Mouse (Mus musculus): Measurements from ENCODE around the gene Srp68. TPM values are rescaled to one million over a fixed set of nuclear protein-coding genes. Genes with fewer than 3 reads are reported as not detected.
"Not testable (repeated sequence)": the region's sequence is repeated elsewhere in the genome, so short reads cannot be mapped to it uniquely, and the experiment has no call there.

The Srp68 gene
- total RNA-seq, 2 experiments from 2014 or later = 94.2 to 94.6 TPM

DNA sequence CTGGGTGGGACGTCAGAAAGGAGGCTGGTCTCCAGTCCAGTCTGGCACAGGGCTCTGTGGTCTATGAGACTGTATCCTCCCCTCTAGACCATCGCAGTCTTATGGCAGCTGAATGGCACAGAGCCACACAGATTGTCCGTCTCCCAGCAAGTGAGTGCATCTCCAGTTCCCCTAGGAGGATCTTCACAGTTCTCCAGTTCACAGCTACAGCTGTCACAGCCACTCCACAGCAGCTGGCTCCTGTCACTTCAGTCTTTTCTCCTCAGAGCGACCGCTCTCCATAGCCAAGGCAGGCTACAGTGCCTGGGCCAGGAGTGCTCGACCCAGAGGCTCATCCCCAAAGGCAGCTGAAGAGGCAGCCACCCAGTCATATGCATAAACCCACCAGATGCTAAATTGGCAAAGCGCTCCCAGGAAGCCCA, 11.8 kb upstream of the Srp68 start:
- DNase-seq (ENCODE audit: low spot score in 2 of 2) = peak in 1 of 2 experiments; percentile 61

DNA sequence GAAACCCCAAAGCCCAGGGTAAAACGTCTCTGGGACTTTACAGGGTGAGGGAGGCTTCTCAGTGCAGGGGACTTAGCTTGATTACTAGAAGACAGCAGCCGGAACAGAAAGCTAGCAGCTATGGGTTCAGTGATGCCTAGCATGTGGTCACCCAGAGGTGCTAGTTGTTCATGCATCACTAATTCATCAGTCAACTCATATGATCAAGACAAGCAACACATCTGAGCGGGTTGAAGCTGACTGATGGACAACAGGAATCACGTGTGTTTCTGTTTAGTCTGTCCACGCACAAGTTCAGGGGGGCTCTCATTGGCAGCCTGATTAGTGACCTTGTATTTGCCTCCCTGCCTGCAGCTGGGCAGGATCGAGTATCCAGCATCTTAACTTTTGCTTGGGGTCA, 10.0 kb upstream of the Srp68 start:
- DNase-seq (ENCODE audit: low spot score in 2 of 2) = no peak

DNA sequence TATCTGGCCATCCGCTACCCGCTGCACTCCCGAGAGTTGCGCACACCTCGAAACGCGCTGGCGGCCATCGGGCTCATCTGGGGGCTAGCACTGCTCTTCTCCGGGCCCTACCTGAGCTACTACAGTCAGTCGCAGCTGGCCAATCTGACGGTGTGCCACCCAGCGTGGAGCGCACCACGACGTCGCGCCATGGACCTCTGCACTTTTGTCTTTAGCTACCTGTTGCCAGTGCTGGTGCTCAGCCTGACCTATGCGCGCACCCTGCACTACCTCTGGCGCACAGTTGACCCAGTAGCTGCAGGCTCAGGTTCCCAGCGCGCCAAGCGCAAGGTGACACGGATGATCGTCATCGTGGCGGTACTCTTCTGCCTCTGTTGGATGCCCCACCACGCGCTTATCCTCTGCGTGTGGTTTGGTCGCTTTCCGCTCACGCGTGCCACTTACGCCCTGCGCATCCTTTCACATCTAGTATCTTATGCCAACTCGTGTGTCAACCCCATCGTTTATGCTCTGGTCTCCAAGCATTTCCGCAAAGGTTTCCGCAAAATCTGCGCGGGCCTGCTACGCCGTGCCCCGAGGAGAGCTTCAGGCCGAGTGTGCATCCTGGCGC, 9.0 kb upstream of the Srp68 start:
- no peak for DNase-seq (ENCODE audit: low spot score in 2 of 2)

DNA sequence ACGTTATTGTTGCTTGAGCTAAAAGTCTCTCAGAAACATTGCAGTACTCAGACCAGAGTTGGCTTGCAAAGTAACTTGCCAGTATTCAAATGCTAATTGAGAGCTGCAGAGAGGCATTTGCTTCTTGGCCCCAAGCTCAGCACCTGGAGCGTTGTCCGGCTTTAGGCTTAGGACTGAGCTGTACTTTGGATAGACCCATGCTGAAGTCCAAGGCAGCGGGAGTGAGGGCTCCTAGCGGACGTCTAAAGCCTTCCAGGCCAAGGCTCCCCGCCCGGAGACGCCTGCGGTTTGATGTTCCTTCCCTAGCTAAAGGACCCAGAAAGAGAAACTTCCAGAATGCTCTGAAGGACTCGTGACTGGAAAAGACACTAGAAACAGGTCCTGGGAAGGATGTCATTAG, 8.1 kb upstream of the Srp68 start:
- DNase-seq (ENCODE audit: low spot score in 2 of 2) = no peak

DNA sequence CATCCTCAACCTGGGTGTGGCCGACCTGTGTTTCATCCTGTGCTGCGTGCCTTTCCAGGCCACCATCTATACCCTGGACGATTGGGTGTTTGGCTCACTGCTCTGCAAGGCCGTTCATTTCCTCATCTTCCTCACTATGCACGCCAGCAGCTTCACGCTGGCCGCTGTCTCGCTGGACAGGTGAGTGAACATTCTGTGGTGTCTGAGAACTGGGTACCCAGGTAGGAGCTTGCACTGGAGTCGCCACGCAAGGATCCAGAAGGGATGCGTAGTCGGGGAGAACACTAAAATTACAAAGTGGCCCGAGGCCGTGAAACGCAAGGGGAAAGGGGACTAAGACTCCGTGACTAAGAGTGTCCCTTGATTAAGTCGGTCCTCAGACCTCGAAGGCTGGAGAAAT, 7.7 kb upstream of the Srp68 start:
- DNase-seq (ENCODE audit: low spot score in 2 of 2) = no peak

DNA sequence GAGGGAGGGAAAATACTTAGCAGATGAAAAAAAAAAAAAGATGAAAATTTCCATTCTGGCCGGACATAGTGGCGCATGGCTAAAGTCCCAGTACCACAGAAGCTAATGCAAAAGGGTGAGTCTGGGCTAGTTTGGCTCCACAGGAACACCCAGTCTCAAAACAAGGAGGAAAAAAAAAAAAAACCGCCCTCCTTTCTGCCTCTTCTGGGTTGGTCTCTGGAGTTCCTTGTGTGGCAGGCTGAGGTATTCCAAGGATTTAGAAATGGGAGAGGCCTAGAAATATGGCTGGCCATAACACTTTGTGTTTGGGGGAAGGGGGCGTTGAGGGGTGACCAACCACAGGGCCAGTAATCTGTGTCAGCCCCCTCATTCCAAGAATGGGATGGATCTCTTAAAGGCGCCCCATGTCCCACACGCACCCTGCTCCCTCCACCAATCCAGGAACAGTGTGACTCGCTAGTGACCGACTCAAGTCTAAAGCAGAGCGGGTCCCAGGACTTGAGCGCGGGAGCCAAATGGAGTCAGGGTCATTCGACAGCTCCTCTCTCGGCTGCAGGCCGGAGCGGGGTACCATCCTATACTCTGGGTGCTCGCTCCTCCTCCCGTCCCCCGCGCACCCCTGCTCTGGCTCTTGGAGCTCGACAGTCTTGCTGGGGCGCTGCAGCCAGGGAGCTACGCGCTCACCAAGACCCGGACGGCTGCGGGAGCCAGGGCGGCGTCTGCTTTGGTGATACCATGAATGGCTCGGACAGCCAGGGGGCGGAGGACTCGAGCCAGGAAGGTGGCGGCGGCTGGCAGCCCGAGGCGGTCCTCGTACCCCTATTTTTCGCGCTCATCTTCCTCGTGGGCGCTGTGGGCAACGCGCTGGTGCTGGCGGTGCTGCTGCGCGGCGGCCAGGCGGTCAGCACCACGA, 7.0 kb upstream of the Srp68 start, which contains the start of gene Galr2:
Gene Galr2, plus strand, starts transcription at position 189 of the 913 bp plus-strand sequence.
- DNase-seq (ENCODE audit: low spot score in 2 of 2) = no peak

DNA sequence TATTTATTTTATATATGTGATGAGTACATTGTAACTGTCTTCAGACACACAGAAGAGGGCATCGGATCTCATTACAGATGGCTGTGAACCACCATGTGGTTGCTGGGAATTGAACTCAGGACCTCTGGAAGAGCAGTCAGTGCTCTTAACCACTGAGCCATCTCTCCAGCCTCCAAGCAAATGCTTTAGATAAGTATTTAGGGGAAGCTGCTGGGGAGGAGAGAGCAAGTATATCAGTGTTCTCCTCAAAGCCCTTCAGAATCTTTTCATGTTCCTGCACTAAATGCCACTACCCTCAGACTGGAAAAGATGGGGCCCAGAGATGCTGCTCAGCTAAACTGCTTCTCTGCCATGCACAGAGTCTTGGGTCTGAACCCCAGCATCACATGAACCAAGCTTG, 3.2 kb upstream of the Srp68 start:
- not testable (repeated sequence) for DNase-seq (ENCODE audit: low spot score in 2 of 2)

DNA sequence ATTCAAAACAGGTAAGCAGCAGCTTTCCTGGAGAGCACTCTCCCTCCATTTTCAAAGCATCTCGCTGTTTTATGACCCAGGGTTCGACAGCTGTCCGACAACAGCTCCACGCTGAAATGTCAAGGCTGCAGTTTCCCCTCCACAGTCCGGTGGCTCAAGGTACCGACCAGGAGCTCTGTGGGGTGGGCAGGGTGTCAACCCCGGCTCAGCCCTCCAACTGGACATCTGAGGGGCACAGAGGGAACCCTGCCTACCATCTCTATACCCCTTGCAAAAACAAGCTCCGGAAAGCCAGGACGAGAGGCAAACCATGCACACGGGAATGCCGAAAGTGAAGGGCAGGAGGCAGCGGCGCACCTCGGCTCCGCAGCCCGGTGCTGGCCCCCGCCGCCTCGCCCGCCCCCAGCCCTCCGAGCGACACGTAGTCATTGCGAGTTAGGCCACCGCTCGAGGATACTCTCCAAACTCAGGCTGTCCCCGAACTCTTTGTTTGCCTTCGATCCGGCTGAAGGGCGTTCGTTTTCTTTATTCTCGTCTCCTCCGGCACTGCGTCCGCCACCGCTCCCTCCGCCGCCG, 460 bp downstream of the Srp68 start:
- no peak for DNase-seq (ENCODE audit: low spot score in 2 of 2)

DNA sequence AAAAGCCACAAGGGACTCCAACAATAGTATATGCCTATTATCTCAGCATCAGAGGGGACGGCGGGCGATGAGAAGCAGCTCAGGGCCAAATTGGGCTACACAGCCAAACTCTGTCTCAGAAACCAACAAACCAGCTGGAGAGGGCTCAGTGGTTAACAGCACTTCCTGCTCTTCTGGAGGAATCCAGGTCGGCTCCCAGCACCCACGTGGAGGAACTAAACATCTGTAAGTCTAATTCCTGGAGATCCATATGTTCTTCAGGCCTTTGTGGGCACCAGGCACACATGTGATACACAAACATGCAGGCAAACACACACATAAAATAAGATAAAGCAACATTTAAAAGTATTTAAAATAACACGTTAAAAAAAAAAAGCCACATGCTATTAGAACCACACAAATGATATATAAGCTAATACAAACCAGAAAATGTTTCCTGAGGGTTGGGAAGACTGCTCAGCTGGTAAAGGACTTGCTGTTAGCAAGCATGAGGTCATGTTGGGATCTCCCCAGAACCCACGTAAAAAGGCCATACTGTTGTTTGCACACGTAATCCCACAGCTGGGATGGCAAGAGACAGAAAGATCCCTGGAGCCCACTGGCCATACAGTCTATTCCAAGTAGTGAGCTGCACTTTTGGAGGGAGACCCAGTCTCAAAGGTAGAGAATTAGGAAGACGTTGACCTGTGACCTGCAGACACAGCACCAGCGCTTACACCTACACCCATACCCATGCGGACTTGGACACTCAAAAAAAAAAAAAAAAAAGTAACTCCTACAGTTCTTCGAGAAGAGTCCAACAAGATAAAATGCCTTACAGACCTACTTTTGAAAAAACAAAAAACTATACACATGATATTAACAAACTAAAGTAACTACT, 1.2 kb downstream of the Srp68 start:
- no peak for DNase-seq (ENCODE audit: low spot score in 2 of 2)

DNA sequence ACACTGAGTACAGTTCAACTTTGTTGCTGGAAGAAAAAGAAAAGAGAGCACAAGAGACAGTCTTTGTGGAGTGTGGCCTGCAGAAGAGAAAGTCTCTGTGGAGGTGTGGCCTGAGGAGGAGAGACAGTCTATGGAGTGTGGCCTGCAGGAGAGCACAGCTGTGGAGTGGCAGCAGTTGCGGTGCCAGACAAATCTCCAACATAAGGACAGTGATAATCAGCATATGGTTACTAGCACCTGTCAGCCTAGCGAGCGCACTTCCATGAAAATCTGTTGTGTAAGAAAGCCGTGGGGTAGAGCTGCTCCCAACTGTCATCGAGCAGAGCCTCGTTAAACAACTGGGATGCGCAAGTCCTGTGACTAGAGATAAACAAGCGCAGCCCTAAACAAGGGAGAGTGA, 4.5 kb downstream of the Srp68 start:
- DNase-seq (ENCODE audit: low spot score in 2 of 2) = no peak

DNA sequence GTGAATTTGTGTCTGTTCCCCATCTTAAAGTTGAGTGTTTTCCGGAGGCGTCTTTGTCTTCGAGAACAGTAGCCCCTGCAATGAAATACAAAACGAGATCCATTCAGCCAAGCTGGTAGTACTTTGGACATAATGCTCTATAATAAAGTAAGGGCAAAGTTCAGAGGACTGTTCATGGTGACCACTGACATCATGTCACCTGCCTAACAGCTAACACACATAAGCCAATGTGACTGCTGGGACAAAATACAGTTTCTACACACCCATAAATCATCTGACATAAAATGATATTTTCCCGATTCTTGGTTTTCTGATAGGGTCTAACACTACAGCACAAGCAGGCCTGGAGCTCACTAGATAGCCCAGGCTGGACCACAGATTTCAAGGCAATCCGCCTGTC, 5.7 kb downstream of the Srp68 start:
- no peak for DNase-seq (ENCODE audit: low spot score in 2 of 2)

DNA sequence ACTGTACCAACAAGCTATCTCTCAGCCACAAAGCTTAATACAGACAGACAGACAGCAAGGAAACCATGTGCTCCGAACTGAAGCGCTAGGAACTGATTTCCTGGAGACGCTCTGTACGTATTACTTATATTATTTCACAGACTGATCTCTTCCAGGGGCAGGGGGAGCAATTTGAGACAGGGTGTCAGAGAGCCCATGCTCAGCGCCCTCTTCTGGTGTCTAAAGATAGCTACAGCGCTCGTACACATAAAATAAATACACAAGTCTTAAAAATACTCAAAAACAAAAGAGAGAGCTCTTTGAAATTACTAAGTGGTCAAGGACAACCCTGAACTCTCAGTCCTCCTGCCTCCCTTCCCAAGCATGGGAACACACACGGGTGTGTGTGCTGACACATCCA, 6.4 kb downstream of the Srp68 start:
- DNase-seq (ENCODE audit: low spot score in 2 of 2) = no peak

DNA sequence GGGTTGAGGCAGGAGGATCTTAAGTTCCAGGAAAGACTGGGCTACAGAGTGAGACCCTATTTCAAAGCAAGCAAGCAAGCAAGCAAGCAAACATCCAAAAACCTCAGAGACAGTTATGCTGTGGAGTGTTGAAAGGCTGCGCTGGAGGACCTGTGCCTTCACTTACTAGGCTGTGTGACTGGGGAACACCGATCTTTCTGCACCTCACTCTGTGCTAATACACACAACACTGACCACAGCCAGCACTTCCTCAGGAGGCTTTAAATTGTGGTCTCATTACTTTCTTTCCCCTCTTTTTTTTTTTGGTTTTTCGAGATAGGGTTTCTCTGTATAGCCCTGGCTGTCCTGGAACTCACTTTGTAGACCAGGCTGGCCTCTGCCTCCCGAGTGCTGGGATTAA, 8.2 kb downstream of the Srp68 start:
- DNase-seq (ENCODE audit: low spot score in 2 of 2) = no peak

DNA sequence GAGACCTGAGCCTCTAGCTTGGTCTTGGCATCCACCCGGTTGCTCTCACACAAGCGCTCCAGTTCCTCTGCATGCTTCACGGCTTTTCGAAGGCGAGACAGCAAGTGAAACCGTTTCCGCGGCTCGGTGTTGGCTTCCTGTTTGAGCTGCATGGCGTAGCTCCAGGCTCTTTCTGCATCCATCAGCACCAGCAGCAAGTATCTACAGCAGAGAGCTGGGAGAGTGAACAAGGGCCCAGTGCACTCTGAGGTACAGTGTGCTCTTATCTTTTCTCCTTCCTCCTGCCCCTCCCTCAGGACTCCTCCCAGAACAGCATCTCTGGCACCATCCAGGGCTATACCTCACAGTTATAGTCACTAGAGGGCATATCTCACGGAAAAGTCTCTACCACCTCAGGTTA, 8.7 kb downstream of the Srp68 start:
- no peak for DNase-seq (ENCODE audit: low spot score in 2 of 2)

DNA sequence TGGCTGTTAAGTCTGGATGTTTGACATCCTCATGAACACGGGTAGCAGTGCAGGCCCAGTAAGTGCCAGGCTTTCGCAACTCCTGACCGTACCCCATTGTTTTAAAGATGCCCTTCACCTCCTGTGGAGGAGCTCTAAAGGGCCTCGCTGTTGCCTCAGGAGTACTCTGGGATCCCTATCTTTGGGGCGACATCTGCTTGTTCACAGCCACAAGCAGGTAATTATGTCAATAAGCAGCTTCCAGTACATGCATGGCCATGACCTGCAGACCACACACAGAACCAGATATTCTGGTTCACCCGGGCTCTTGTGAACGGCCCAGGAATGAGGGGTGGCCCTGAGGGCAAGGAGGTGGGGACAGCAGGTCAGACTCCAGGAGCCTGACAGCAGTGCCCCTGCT, 13.8 kb downstream of the Srp68 start:
- DNase-seq (ENCODE audit: low spot score in 2 of 2) = no peak

DNA sequence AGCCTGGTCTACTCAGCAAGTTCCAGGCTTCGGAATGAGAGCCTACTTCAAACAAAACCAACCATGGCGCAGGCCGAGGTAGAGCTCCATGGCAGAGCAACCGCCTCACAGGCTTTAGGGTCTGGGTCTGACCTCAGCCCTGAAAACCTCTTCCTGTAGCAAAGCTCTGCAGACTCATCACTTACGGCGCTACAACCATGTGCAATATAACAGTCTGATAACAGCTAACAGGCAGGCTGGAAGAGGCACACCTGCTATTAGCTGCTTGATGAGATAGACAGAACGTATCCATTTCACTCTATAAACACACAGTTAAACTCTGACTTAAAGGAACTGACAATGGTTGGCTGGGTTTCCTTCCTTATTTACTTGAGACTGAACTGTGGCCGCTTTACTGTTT, 14.6 kb downstream of the Srp68 start:
- DNase-seq (ENCODE audit: low spot score in 2 of 2) = no peak

DNA sequence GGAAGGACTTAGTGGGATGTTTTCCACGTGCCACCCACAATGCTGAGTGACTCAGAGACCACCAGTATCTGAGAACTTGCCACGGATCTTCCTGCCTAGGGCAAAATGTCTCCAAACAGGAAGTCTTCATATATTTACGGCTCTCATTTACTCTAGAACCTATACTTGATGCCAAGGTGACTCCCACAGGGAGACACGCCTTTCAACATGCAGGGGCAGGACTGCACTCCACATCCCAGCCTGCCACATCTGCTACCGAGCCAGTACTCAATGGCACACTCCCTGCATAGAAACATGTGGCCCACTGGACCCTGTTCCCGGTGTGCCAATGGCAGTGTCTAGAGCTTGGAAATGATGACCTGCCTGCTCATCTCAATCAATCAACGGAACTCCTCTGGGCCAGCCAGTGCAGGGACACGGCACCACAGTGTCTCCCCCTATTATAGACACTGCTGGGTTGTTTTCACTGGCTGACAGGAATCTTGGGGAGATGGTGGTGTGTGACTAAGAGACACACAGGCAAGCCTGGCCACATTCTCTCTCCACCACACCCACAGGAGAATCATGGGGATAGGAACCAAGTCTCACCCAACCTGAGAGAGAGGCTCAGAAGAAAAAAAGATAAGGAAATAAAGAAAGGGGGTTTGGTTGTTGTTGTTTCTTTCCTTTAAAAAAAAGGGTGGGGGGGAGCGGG, 17.9 kb downstream of the Srp68 start:
- DNase-seq (ENCODE audit: low spot score in 2 of 2) = no peak

DNA sequence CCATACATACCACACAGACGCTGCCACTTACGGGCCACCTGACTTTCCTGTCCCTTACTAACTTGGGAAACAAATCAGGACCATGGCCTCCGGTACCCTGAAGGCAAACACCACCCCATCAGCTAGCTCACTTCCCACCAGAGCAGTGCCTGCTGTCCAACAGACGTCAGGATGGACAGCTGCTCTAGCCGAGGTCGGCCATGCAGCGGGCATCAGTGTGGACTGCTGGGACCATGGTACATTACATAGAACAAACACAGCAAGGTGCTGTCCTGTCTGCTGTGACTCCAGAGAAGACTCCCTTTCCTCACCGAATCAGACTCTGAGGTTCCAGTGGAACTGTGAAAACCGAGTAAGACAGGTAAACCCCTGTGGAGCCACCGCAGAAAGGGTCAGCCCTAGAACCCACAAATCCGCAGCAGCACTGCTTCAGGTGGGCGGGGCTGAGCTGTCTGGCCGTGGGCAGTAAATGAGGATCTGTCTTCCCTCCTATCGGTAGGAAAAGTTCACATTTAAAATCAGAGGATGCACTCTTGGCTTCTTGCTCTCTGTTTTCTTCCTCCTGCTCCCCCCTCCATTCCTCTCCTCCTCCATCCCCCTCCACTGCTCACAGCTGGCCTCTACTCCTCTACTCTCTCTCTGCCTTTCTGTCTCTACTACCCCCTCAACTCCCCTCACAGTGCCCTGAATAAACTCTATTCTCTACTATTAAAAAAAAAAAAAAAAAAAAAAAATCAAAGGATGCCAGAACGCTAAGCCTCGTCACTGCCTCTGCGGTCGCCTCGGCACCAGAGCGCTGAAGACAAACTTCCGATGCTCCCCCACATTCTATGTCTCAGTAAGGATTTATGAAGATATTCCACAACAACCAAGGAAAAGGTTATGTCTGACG, 18.7 kb downstream of the Srp68 start:
- DNase-seq (ENCODE audit: low spot score in 2 of 2) = no peak

DNA sequence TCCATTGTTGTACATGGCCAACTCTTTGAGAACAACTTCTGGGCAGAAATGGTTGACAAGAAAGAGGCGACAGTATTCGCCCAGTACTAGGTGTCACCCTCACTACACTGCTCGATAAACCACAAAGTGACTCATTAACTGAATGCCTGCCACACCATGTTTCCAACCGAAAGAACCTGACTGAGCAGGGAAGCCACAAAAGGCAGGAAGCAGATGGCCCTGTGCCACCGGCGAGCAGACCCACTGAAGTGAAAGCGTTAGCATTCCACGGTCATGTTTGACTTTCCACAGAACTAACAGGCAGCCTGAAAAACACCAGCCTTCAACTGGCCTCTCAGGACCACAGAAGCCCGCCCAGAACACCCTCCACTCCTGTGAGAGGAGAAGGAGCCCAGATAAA, 19.4 kb downstream of the Srp68 start:
- DNase-seq (ENCODE audit: low spot score in 2 of 2) = no peak

Measured in gastrocnemius, postnatal 4 days (tissue).